Mouse (Mus musculus) liver, embryonic 14.5 days (tissue): ENCODE data around the gene Sap18b.

Source experiments
- CTCF ChIP-seq: IDR thresholded peaks from 2 replicates; pipeline ENCODE4 v1.5.1; 2016; ENCODE audit warnings: antibody characterized with exemption, low read depth, control low read depth
- EP300 ChIP-seq: IDR thresholded peaks from 2 replicates; pipeline ENCODE4 v1.6.1; 2016; ENCODE audit warnings: antibody characterized with exemption, low read depth

- TF ChIP-seq CTCF (no peak), EP300 (no peak)
These were observed 50.1 kb downstream of the Sap18b start for GRCm38 (mm10) chr8:95875270-95875669.
